Mouse (Mus musculus) right cerebral cortex, adult 2 months (tissue): ENCODE data around the gene Spns3.
A peak's percentile ranks its signal among the peaks of the same experiment; 100 is the strongest.
"Not testable (repeated sequence)": the region's sequence is repeated elsewhere in the genome, so short reads cannot be mapped to it uniquely, and the experiment has no call there.

Source experiments
- DNase-seq, 2 experiments: peaks; one replicate each; pipeline ENCODE4 v3.0.0; 2021 to 2022; ENCODE audit warnings: low spot score in 2 of 2

Gene Spns3

DNA sequence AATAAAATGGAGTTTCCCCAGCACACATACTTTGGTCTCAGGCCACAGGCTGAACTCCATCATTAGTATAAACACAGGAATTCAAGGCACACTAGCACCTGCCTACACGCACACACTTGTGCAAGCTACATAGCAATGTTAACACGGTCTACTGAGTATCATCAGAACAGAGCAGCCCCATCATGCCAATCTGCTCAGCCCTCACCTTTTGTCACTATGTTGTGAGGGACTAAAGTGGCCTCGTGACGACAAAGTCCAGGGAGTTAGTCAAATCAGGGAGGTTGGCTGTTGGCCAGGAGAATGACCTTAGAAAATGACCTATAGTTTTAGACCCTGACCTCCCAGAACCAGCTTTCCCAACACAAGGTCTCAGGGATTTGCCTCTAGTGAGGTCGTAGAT is 7.8 kb upstream of the Spns3 start:
- DNase-seq: no peak

- DNase-seq: no peak
Measured at GRCm38 (mm10) chr11:72556953-72557352, 6.6 kb upstream of the Spns3 start.

GRCm38 (mm10) chr11:72556470-72556869 is 6.2 kb upstream of the Spns3 start:
- DNase-seq: no peak

- DNase-seq: no peak
Measured at GRCm38 (mm10) chr11:72551531-72552105, 1.3 kb upstream of the Spns3 start.

DNA sequence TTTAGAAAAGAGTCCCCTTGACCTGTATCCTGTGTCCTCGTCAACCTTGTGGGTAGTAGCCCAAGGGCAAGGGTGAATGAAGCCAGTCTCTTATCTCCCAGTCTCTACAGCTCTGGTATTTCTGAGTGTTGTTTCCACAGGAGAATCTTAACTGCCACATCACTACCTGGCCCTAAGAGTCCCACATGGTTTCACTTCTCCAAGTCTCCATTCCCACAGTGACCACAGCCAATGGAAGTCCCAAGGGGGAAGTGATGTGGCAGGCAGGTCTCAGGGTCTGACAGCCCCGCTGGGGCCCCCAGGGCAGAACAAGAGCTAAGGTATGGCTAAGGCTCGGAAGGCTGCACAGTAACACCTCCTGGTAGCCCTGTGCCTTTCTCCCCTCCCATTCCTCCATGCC is 3.1 kb downstream of the Spns3 start:
- DNase-seq: no peak

GRCm38 (mm10) chr11:72544716-72545115 is 5.6 kb downstream of the Spns3 start:
- no peak for DNase-seq

GRCm38 (mm10) chr11:72543692-72544091 is 6.6 kb downstream of the Spns3 start:
- not testable (repeated sequence) for DNase-seq

- no peak for DNase-seq
Measured at GRCm38 (mm10) chr11:72542586-72542985, 7.7 kb downstream of the Spns3 start.

- no peak for DNase-seq
Measured at GRCm38 (mm10) chr11:72541928-72542327, 8.4 kb downstream of the Spns3 start.

DNA sequence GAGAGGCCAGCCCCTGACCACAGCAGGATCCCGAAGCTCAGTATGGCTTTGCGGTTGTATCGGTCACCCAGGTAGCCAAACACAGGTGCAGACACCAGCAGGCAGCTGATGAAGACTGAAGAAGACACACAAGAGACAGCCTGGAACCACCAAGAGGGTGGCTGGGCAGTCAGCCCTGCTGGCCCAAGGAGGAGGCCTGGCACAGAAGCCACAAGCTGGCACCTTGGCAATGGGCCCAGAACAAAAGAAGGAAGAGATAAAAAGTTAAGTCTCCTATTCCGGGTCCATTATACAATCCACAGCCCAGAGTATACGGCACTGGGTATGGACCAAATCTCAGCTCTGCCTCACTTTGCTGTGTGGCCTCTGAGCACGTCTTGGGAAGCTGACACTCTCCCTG is 9.9 kb downstream of the Spns3 start:
- no peak for DNase-seq

- no peak for DNase-seq
Measured at GRCm38 (mm10) chr11:72538811-72539210, 11.5 kb downstream of the Spns3 start.

GRCm38 (mm10) chr11:72538037-72538755 is 12.1 kb downstream of the Spns3 start:
- DNase-seq: no peak

GRCm38 (mm10) chr11:72537503-72537902 is 12.8 kb downstream of the Spns3 start:
- no peak for DNase-seq

- no peak for DNase-seq
Measured at GRCm38 (mm10) chr11:72535519-72535918, 14.8 kb downstream of the Spns3 start.

GRCm38 (mm10) chr11:72532890-72533289 is 17.4 kb downstream of the Spns3 start:
- DNase-seq: no peak

GRCm38 (mm10) chr11:72531632-72532031 is 18.7 kb downstream of the Spns3 start:
- no peak for DNase-seq

DNA sequence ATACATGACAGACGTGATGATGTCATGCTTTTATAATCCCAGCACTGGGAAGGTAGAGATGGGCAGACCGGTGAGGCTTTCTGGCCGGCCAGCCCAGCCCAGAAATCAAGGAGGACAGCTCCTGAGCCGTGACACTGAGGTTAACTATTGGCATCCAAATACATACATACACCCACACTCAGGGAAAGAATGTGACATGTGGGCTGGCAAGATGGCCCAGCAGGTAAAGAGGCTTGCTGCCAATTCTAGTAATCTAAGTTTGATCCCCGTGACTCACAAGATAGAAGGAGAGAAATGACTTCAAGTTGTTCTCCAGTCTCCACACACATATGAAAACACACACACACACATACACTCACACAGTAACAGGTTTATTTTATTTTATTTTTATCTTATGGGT is 19.2 kb downstream of the Spns3 start:
- DNase-seq: no peak

DNA sequence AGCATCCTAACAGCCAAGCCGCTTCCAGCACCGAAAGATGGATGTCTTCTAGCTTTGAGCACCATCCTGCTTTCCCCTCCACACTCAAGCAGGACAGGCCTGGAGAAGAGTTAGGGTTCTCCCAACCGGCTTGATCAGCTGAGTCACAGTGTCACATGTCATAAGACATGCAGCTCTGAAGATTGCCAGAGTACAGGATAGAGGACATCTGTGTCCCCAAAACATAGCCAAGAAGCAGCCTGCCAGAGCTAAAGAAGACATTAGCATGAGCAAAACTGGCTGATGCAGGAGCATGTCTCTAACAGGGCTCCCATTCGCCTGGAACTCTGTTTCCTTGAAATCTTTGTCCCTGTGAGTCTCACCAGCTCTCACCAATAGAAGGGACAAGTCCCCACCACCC is 24.1 kb downstream of the Spns3 start:
- DNase-seq: no peak

GRCm38 (mm10) chr11:72523711-72524110 is 26.6 kb downstream of the Spns3 start:
- DNase-seq: no peak

GRCm38 (mm10) chr11:72522616-72523041 is 27.7 kb downstream of the Spns3 start:
- peak; percentile 28 to 42 for DNase-seq

GRCm38 (mm10) chr11:72521598-72522541 is 28.4 kb downstream of the Spns3 start:
- DNase-seq: no peak

DNA sequence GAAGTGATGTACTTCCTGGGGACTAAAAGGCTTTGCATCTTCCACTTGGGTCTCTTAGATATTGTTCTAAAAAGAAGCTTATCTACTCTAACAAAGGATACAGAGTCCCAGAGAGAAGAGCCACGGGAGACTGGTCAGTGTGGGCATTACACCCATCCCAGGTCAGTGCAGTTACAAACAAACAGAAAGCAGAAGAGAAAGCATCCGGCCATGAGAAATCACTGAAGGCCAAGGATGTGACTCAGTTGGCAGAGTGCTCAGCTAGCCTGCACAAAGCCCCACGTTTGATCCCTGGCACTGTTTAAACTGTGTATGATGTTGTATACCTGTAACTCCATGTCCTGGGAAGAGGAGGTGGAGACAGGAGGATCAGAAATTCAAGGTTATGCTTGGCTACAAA is 30.4 kb downstream of the Spns3 start:
- no peak for DNase-seq

- no peak for DNase-seq
Measured at GRCm38 (mm10) chr11:72519189-72519588, 31.1 kb downstream of the Spns3 start.
